Mouse (Mus musculus): ENCODE data around the gene Cdk2. TPM values are rescaled to one million over a fixed set of nuclear protein-coding genes. Genes with fewer than 3 reads are reported as not detected.

Cdk2 gene
- total RNA-seq (2014; rRNA removed) (17.5 and 21.2 TPM in 2 replicates), polyA plus RNA-seq (2015; fragmentation: Nextera tagmentation; extraction: Ambion mirVana) (16.6 and 17.7 TPM in 2 replicates)

GRCm38 (mm10) chr10:128704491-128705316 is at the start of gene Cdk2:
Cdk2 (minus strand) TSS chr10:128705031.
- Histone ChIP-seq H3K4me2 (ENCODE audit: low read depth, low read length) (peak within 1 kb of the TSS; percentile 96), H3K27me3 (ENCODE audit: insufficient read depth, low read length) (no peaks in the 10 kb centered on the region), H3K27ac (peak within 1 kb of the TSS; percentile 83), H3K4me1 (ENCODE audit: insufficient read depth, low read length) (no peaks in the 10 kb centered on the region), H3K9ac (replicated peaks; ENCODE audit: low read length) (peak within 1 kb of the TSS; percentile 61), H3K36me3 (ENCODE audit: insufficient read depth, low read length) (no peaks in the 10 kb centered on the region; the same call in 1 of the 2 replicates), H3K9me3 (ENCODE audit: low read length) (no peaks in the 10 kb centered on the region), H3K4me3 (ENCODE audit: low read length) (peak within 1 kb of the TSS; percentile 80)
- ATAC-seq (peak; percentile 95), DNase-seq (ENCODE audit: low spot score) (peak; percentile 94)
- no peak for TF ChIP-seq CTCF (IDR thresholded peaks at IDR 0.05; ENCODE audit: low read depth)
- WGBS, result under 1% methylated on average over 58 of the region's 62 CpGs

GRCm38 (mm10) chr10:128748252-128748864 is 43.5 kb upstream of the Cdk2 start:
- Histone ChIP-seq H3K9me3 (ENCODE audit: low read length) (no peaks in the 10 kb centered on the region), H3K4me3 (ENCODE audit: low read length) (peak overlapping the region; percentile 72), H3K27me3 (ENCODE audit: insufficient read depth, low read length) (no peaks in the 10 kb centered on the region), H3K27ac (peak overlapping the region; percentile 85), H3K36me3 (ENCODE audit: insufficient read depth, low read length) (no peaks in the 10 kb centered on the region), H3K4me1 (ENCODE audit: insufficient read depth, low read length) (peaks cover 14% of the 10 kb centered on the region), H3K9ac (replicated peaks; ENCODE audit: low read length) (peak overlapping the region; percentile 67), H3K4me2 (ENCODE audit: low read depth, low read length) (peak overlapping the region; percentile 93)
- WGBS, result under 1% methylated on average over 37 of the region's 37 CpGs
- DNase-seq (ENCODE audit: low spot score) (peak; percentile 96), ATAC-seq (peak; percentile 93)
- peak; percentile 67 for TF ChIP-seq CTCF (IDR thresholded peaks at IDR 0.05; ENCODE audit: low read depth)

- WGBS, result under 1% methylated on average over 36 of the region's 36 CpGs
- peak within 1 kb of the TSS; percentile 85 for H3K27ac ChIP-seq
- no peaks in the 10 kb centered on the region for H3K36me3 ChIP-seq (ENCODE audit: insufficient read depth, low read length)
- peak; percentile 69 for ATAC-seq
- H3K27me3 ChIP-seq (ENCODE audit: insufficient read depth, low read length), result no peaks in the 10 kb centered on the region
- peak; percentile 42 for DNase-seq (ENCODE audit: low spot score)
- H3K4me1 ChIP-seq (ENCODE audit: insufficient read depth, low read length), result peaks cover 20% of the 10 kb centered on the region
- peak within 1 kb of the TSS; percentile 72 for H3K4me3 ChIP-seq (ENCODE audit: low read length)
- no peak for TF ChIP-seq CTCF (IDR thresholded peaks at IDR 0.05; ENCODE audit: low read depth)
- H3K9ac ChIP-seq (replicated peaks; ENCODE audit: low read length), result peak within 1 kb of the TSS; percentile 67
- H3K9me3 ChIP-seq (ENCODE audit: low read length), result no peaks in the 10 kb centered on the region
- H3K4me2 ChIP-seq (ENCODE audit: low read depth, low read length), result peak within 1 kb of the TSS; percentile 93
Observed at GRCm38 (mm10) chr10:128747646-128748251, 42.9 kb upstream of the Cdk2 start, which contains the start of gene Pym1. Pym1 (plus strand) TSS chr10:128747889.

- peak overlapping the region; percentile 72 for H3K4me3 ChIP-seq (ENCODE audit: low read length)
- no peaks in the 10 kb centered on the region for H3K9me3 ChIP-seq (ENCODE audit: low read length)
- DNase-seq (ENCODE audit: low spot score), result no peak
- peak overlapping the region; percentile 93 for H3K4me2 ChIP-seq (ENCODE audit: low read depth, low read length)
- ATAC-seq, result no peak
- H3K27ac ChIP-seq, result peak overlapping the region; percentile 85; the same call in 1 of the 2 replicates
- no peaks in the 10 kb centered on the region; the same call in 1 of the 2 replicates for H3K27me3 ChIP-seq (ENCODE audit: insufficient read depth, low read length)
- H3K9ac ChIP-seq (replicated peaks; ENCODE audit: low read length), result peak overlapping the region; percentile 67
- 46% methylated on average over 8 of the region's 9 CpGs for WGBS
- no peaks in the 10 kb centered on the region for H3K36me3 ChIP-seq (ENCODE audit: insufficient read depth, low read length)
- TF ChIP-seq CTCF (IDR thresholded peaks at IDR 0.05; ENCODE audit: low read depth), result no peak
- peaks cover 25% of the 10 kb centered on the region for H3K4me1 ChIP-seq (ENCODE audit: insufficient read depth, low read length)
Observed at GRCm38 (mm10) chr10:128746972-128747645, 42.3 kb upstream of the Cdk2 start.

GRCm38 (mm10) chr10:128745946-128746613 is 41.2 kb upstream of the Cdk2 start:
- no peak overlapping the region for H3K27ac ChIP-seq
- no peaks in the 10 kb centered on the region for H3K36me3 ChIP-seq (ENCODE audit: insufficient read depth, low read length)
- H3K4me3 ChIP-seq (ENCODE audit: low read length), result no peak overlapping the region
- DNase-seq (ENCODE audit: low spot score), result no peak
- ATAC-seq, result no peak
- H3K9me3 ChIP-seq (ENCODE audit: low read length), result no peaks in the 10 kb centered on the region
- no peak overlapping the region for H3K9ac ChIP-seq (replicated peaks; ENCODE audit: low read length)
- H3K4me1 ChIP-seq (ENCODE audit: insufficient read depth, low read length), result peaks cover 25% of the 10 kb centered on the region
- WGBS, result 95% methylated on average over 10 of the region's 10 CpGs
- no peak overlapping the region for H3K4me2 ChIP-seq (ENCODE audit: low read depth, low read length)
- no peaks in the 10 kb centered on the region; the same call in 1 of the 2 replicates for H3K27me3 ChIP-seq (ENCODE audit: insufficient read depth, low read length)
- TF ChIP-seq CTCF (IDR thresholded peaks at IDR 0.05; ENCODE audit: low read depth), result no peak
